Mouse (Mus musculus): ENCODE results near the gene Igsf21.

The Igsf21 gene

DNA sequence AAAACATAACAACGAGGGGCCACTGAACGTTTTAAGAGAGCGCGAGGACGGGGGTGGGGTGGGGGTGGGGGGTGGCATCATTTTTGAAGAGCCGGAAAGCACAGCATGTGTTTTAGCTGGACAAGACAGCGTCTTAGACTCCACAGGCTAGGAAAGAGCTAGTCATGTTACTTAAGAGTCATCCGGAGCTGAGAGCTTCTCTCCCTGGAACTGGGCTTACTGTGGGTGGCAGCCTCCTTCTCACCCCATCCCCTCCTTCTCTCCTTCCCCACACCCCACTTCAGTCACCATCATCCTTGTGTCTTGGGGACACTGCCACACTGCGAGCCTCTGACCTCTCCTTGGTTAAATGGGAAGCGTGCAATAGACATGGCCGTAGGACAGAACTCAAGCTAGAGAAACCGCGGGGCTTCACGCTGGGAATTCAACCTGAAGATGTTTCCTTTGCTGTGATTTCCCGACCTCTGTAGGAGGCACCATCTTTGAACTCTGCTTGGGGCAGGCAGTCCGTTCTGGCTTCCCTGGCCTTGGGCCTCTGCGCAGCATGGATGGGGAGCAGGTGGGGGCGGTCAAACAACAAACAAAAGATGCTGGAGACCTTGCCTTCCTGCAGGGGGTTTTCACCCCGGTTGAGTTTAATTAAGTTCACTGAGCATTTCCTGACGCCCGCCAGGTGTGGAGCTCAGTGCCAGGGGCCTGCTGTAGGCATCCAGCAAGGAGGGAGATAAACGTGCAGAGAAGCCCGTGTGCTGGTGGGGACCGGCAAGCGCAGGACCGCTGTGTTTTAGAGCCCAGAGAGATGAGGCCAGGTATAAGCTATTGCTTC is 207.8 kb downstream of the Igsf21 start:
- DNase-seq: no peak

DNA sequence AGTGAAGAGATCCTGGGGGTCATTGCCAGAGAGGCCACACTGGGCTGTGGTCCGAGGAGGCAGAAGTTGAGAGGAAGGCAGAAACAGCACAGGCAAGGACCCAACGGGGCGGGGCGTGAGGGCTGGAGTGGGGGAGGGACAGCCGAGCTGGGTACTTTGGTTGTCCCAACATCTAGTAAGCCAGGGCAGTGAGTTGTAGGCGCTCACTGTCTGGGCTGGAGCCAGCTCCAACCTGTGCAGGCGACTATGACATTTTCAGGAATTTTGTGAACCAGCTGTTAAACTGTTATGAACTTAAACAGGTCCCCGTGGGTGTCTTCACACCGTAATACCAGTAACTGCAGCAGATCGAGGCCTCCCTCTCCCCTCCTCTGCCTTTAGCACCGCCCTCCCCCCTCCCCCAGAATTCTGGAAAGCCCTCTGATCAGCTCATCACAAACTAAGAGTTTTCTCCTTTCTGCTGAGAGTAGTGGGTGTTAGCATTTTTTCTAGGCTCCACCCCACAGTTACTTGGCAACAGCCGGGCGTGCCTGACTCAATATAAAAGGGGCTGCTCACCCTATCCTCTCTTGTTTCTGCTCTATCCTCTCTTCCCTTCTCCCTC is 208.7 kb downstream of the Igsf21 start:
- peak; percentile 20 to 55 for DNase-seq

DNA sequence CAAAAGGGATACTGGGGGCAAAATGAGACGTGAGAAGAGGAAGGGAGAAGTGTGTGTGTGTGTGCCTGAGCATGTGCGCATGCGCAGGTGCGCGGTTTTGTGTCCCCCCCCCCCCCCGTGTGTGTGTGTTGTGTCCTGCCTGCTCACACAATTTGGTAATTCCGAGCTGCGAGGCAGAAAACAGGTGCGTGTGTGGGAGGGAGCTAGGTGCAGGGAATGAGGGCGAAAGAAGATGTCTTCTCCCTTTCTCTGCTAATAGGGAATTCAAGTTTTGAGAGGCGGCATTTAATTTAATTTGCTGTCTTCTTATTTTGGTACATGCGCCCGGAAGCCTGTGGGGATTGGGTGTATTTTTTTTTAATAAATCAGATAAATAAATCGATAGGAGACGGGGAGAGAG is 211.4 kb downstream of the Igsf21 start:
- no peak for DNase-seq

DNA sequence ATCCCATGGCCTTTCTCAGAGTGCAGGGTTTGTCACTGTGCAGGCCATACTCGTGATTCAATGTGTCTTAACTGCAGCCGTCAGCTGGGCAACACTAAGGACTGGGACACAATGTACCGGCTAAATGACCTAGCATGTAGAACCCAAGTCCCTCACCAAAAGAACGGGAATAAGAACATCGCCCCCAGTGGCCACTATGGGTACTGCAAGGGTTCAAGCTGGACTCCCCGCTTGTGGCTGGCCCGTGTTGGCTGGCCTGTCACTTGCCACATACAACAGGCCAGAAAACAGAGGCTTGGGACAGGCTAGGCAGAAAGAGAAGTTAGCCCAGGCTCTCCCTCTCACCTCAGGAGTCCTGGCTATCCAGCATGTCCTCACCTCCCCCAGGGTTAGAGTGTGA is 213.2 kb downstream of the Igsf21 start:
- peak; percentile 38 to 78 for DNase-seq

DNA sequence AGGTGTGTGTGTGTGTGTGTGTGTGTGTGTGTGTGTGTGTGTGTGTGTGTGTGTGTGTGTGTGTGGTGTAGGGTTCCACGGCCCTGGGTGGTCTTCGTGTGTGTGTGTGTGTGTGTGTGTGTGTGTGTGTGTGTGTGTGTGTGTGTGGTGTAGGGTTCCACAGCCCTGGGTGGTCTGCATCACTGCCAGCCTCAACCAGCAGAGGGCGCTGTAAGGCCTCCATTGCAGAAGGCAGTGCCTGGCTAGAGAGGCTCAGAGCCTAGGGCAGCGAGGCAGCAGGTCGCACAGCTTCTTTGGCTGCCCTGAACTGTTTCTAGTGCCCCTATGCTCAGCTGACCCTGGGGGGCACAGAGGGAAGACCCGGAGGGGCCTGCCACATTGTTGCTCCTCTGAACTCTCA is 216.2 kb downstream of the Igsf21 start:
- DNase-seq: peak in 1 of 2 experiments; percentile 40

DNA sequence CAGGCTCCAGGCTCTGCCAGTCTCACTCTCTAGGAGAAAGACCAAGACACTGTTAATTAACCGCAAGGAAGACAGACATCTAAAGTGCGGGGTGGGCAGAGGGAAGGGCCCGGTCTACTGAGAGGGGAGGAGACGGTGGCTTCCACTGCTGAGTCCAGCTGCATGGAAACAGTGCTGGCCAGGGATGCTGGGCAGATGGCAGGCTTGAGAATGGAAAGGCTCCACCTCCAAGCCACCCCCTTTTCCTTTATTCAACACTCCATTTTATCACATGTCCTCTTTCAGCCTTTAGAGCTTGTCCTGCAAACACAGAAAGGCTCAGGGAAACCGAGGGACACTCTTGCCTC is 216.6 kb downstream of the Igsf21 start:
- DNase-seq: no peak

DNA sequence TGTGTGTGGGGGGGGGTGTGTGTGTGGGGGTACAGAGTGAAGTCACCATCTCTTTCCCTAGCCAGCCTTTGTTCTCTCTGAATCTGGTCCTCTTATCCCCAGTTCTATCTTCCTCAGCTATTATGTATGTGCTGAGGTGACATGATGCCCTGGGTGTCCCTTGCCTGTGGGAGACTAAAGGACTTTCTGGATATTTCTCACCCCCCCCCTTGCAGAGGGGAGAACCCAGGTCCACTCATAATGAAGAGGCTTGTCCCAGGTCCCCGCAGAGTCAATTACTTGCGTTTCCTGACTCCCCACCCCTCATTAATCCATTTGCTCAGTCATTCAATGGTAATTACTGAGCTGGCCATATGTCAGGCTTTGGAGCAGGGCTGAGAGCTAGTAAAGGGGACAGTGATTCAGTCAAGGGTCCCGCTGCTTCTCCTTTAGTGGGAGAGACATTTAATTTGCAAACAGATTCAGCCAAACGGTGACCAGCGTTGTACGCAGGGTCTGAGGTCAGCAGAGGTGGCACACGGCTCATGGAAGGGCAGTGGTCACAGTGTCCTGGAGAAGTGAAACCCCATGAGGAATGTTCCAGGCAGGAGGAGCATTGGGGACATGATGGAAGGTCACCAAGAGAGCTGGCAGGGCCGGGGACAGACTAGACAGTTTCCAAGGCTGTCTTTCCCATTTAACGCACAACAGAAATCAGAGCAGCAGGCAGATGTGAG is 217.1 kb downstream of the Igsf21 start:
- no peak for DNase-seq

DNA sequence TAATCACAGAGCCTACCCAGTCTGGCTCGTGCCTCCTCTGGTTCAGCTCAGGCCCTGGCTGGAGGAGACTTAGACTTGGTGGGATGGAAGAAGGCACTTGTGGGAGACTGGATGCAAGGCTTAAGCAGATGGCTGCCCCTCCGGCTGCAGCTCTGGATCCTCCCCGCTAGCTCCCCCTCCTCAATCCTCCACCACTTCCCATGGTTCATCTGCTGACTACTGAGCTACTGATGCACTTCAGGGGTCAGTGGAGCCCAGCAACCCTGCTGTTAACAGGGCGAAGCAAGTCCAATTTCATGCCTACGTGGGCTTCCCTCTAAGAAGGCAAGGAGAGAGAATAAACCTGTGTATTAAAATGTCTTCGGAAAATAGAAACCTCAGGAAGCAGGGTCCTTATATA is 222.8 kb downstream of the Igsf21 start:
- DNase-seq: no peak

DNA sequence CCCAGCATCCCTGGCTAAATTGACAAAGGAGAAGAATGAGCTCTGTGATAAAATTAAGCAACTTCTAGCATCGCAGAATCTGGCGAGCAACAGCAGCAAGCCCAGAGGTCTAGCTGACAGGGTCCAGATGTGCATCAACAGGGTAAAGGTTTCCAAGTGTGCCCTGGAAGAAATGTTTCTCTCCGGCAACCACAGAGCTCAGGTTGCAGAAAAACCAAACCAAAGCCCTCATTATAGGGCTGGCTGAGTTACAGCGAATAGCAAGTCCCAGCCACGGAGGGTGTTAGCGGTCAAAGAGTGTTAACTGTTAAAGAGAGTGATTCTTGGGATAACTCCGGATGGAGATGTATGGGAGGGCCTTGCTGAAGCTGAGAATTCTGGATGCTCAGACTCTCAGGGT is 230.7 kb downstream of the Igsf21 start:
- no peak for DNase-seq

DNA sequence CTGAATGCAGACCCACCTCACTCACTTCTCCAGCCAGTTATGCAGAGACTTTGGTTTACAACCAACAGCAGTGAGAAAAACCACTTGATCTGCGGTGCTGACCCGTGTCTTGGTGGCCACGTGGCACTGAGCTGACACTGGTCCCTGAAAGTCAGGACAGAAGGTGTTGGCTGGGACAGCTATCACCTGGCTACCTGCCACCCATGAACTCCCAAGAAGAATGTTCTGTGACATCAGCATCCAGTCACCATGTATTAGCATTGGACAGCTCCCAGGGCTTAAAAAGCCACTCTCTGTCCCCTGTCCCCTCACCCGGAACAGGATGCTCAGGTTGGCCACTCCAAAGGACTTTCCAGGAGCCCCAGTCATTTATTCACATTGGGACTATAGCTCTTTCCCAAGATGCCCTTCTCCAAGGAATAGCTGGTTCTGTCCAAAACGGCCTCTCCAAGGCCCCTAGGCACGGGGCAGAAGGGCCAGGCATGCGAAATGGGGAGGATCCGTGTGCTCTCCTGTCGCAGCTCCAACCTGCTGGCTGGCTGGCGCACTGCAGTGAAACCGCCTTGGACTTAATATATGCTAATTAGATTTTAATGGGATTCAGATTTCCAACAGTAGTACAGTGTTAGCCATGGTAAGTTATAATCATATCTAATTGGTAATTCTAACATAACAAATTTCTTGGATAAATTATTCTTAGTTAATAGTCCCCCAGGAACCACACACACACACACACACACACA is 235.7 kb downstream of the Igsf21 start:
- peak in 1 of 2 experiments; percentile 28 for DNase-seq

DNA sequence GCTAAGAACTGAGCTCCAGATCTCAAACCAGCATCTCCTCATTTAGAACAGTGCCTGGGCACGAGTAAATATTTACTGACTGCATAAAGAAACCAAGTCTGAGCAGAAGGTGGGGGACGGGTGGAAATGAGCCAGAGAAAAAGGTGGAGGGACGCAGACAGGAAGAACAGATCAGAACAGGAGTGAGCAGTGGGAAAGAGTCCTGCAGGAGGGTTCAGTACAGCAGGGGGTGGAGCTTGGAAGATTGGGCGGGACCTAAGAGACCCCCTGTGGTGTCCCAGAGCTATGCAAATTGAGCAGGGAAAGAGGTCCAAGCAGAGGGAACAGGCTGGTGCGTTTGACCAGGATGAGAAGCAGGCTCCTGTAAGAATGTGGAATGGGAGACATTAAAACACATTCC is 241.7 kb downstream of the Igsf21 start:
- peak in 1 of 2 experiments; percentile 6 for DNase-seq

DNA sequence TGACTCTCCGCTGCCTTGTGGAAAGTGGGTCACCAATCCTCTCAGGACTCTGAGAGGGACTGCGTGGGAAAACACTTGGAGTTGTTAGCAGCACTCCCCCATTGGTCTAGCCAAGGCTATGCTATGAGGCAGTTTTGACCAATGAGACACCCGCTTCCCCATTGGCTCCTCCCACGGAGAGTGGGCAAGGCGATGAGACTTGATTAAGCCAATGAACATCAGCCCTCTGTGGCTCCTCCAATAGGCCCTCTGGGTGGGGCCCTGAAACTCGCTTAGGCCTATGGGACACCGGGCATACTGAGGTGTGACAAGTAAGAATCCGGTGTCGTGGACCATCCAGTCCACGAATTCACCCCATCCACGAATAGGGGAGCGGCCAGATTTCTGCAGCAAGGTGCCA is 242.4 kb downstream of the Igsf21 start:
- peak; percentile 9 to 17 for DNase-seq

DNA sequence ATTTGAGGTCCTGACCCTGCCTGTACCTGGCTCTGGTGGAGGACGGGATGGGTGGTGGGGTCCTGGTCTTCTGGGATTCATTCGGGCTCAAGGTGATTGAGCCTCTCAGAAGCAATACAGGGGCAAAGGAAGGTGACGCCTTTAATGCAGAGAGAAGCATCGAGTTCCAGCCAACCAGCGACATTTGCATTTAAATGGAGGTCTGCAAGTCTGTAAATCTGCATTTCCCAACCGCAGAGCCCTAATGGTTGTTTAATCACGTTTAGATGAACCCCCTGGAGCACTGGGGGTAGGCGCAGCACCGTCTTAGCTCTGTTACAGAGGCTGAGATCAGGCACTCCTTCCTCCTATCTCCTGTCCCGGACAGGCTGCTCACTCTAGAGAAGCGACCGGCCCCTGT is 244.5 kb downstream of the Igsf21 start:
- DNase-seq: no peak

DNA sequence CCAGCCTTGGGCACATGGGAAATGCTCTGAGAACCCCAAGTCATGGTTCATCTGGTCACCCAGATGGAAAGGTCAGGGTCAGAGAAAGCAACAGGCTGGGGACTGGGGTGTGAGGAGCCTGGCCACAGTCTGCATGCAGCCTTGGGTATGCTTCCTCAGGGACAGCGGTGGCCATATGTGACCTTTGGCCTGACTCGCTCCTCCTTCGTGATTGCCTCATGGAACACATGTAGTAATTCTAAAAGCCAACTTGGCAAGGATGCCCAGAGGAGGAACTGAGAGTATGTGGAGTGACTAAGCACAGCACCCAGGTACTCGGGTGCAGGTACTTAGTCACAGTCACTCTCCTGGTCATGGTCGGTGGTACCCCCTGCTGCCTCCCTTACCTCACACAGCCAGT is 245.7 kb downstream of the Igsf21 start:
- no peak for DNase-seq

DNA sequence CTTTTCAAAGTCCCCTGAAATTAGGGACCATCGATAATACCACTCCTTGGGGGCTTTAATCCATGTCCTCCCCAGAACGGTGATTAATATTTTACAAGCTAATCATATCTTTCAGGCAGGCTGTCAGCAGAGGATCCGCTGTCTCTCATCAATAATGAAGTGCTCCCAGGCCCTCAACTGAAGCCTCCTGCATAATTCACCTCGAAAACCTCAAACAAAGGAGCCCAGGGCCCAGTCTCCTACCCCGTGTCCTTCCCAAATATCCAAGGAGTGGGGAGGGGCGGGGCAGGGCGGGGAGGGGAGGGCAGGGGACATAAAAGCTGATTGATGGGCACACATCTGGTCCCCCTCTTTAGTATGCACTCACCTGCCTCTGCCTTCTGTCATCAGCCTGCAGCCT is 247.6 kb downstream of the Igsf21 start:
- no peak for DNase-seq

DNA sequence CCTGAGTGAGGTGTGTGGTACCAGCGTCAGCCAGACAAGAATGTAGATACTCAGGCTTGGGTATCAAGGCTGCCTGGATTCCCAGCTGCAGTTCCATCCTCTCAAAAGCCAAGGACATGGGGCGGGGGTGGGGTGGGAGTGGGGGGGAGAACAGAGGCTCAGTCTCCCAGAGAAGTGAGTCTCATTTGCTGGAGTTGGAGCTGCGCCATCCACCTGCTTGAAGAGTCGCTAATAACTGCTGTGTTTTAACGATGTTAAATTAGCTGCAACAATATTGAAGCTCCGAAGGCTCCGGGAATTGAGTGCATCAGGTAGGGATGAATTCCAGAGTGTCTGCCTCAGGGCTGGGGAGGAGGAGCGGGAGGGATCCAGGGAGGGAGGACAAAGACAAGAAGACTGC is 250.9 kb downstream of the Igsf21 start:
- no peak for DNase-seq

DNA sequence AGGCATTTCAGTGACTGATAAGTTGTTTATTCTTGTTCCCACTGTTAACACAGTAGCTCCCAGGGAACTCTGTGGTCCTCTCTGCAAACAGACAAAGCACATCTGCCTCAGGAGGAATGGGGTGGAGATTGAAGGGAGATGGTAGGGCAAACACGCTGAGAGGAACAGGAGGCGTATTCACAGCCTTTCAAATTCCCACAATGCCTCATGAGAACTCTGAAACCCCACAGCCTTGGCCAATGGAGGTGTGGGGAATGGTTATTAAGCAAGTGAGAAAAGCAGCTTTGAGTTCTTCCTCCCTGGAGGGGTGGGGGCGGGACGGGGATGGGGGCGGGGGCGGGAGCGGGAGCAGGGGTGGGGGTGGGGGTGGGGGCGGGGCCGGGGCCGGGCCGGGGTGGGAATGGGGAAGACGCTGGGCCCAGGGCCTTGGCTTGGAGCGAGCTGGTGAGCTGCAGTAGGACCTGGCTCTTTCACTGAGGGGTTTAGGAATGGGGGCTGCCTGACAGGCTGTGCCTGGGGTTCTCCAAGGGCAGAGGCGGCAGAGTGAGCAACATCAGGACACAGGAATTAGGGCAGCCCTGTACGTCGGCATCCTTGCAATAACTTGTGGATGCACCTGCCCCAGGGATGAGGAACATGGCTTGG is 253.4 kb downstream of the Igsf21 start:
- DNase-seq: no peak

DNA sequence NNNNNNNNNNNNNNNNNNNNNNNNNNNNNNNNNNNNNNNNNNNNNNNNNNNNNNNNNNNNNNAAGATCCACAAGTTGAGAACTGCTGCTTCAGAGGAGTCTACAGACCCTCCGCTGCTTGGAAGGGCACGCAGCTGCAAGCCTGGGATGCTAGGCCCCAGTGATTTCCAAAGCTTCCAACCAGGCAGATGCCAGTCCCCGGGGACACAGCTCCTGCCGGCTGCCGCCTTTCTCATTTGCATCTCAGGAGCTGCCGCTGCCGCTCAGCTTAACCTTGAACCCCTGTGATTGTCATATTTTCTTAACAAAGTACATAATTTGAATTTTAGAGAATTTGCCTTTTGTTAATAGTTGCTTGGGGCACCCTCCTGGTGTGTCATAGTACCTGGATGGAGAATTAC is 259.7 kb downstream of the Igsf21 start:
- no peak for DNase-seq

DNA sequence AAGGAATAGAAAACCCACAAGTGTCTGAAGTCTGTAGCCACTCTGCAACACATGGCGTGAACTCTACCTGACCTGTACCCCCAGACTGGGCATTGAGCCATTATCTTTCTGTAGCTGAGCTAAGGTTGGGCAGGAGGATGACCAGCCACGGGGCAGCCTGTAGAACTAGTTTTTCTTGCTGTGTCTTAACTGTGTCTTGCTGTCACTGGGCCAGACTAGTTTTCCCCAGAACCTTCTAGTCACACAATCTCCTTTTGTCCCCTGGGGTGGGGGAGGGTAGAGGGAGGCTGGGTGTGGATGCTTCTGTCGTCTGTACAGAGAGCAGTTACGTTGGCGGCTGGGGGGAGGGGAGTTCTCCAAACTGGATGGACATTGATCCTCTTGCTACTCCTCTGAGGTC is 267.9 kb downstream of the Igsf21 start:
- DNase-seq: peak; percentile 79 to 80

DNA sequence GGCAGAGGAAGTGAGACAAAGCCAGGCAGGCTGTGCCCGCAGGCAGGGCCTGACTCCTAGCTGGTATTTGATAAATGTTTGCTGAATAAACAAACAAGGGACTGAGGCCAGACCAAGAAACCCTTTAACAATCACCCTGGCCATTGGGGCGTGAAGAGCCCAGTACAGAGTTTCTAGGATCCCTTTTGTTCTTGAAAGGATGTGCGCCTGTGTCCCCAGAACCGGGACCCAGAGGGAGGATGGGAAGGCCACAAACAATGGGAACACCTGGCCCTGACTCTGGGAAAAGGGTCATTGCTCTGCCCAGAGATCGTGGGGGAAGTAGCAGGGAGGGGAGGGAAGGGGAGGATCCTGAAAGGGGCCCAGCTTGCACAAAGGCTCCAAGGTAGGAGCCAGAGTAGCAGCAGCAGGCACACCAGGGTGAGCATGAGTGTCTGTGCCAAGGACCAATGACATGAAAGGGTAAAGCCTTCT is 269.2 kb downstream of the Igsf21 start:
- peak in 1 of 2 experiments; percentile 34 for DNase-seq

Measured in kidney, postnatal 36 days (tissue).